Mouse (Mus musculus) right cerebral cortex, postnatal 36 days (tissue): Measurements from ENCODE around the gene Gtf2a1.
"Not testable (repeated sequence)": the region's sequence is repeated elsewhere in the genome, so short reads cannot be mapped to it uniquely, and the experiment has no call there.

Experiments used
- DNase-seq, 2 experiments: peaks; one replicate each; pipeline ENCODE4 v3.0.0; 2022; ENCODE audit warnings: low spot score in 2 of 2, mixed read lengths in 1 of 2

The Gtf2a1 gene

DNA sequence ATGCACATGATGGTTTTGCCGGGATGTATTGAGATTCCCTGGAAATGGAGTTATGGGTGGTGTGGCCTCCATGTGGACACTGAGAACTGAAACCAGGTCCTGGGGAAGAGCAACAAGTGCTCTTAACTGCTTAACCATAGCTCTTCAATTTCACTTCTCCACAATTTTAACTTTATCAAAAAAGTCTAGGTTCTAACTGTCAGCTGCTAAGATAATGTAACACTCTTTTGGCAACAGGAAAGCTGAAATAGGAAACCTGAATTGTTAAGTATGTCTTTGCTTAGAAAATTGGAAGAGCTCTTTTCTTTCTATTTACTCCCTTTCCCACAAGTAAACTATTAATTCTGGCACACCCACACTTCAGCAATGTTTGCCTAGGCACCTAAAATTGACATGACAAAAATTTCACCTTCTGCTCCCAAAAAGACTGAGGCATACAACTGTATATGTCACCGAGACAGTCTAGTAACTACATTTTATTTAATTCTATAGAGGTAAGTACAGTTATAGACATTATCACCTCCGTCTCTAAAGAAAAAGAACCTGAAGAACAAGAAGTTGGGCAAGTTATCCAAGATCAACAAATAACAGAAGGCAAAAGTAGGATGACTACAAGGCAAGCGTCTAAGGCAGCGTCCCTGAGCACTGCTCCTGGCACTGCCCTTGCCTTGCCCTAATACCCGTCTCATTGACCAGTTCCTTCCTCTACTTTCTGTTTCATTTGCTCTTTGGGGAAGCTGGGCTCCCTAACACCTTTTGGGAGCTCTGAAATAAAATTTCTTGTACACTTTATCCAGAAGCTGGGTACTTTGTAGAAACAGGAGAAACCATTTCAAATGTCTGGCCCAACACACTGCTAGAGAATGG lies 8.8 kb downstream of the Gtf2a1 start:
- no peak for DNase-seq

GRCm38 (mm10) chr12:91579665-91580064 lies 10.6 kb downstream of the Gtf2a1 start:
- no peak for DNase-seq

- DNase-seq: no peak
These were observed 18.6 kb downstream of the Gtf2a1 start for GRCm38 (mm10) chr12:91571708-91572107.

GRCm38 (mm10) chr12:91569255-91569654 lies 21.0 kb downstream of the Gtf2a1 start:
- DNase-seq: no peak

DNA sequence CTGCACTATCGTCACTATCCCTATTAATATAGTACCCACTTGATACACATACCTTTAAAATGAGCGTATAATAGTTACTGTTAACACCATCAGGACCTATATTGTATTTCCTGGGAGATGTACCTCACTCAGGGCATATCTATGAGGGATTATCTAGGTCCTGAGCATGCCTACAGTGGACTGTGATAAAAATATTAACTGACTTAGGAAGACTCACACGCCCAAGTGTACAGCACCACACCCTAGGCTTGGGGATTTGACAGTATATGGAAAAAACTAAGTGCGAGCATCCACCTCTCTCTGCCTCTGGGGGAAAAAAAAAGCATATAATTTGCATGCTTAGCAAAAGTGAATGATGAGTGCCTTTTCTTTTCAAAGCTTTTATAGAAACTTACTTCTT lies 23.1 kb downstream of the Gtf2a1 start:
- no peak for DNase-seq

- DNase-seq: not testable (repeated sequence)
These were observed 32.1 kb downstream of the Gtf2a1 start for GRCm38 (mm10) chr12:91558152-91558551.

DNA sequence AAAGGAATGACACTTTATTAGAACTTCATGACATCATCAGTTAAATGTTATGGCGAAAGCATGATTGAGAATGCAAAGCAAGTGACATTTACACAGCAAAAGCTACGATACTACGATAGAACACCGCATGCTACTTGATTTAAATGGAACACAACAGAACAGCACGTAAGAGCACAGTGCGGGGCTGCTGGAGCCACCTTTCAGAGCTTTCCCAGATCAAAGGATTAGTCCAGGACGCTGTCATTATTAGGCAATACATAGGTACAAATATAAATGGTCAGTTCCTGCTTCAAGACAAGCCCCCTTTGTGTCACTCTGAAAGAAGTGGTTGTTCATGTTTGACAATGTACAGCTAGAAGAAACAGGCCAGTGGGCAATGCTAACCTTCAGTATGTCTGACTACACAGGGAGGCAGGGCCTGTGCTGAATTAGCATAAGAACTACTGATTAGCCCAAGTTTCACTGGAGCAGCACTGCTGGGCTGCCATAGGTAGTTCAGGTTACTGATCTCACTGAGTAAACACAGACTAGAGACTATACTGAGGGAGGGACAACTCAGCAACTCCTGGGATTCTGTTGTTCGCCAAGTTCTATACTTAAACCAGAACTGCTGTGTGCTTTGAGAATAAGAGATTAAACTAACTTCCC lies 32.8 kb downstream of the Gtf2a1 start:
- not testable (repeated sequence) for DNase-seq

- peak; percentile 72 to 77 for DNase-seq
These were observed 38.3 kb downstream of the Gtf2a1 start for GRCm38 (mm10) chr12:91551773-91552526.

DNA sequence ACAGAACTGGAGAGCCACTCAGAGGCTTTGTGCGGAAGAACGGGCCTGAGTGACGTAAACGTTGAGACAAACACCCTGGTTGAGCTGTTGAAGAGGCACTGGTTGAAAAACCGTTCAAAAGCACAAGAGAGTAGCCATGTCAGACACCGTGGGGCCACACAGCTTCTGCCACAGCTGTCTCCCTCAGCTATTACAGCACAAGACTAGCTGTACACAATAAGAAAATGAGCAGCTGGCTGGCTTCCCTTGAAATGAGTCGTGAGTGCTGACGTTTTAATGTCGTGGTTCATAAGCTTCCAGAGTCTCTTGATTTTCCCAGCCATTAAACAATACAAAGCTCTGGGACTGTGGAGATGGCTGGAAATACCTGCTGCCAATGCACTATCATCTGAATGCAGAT lies 40.8 kb downstream of the Gtf2a1 start:
- DNase-seq: no peak

DNA sequence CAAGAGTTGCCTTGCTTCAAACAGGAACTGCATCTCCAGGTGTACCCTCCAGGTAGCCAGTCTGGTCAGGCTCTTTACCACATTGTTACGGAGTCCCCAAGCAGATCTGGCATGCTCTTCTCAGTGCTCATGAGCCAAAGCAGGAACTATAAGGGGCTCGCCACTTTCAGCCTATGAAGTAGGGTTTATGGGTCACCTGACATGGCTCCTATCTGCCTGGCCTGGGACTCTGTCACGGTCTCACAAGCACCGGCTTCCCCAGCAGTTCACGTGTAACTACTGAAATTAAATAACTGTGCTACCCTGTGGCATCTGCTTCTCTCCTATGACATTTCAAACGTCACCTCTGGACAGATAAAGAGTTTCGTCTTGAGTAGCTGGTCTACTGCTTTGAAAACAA lies 50.1 kb downstream of the Gtf2a1 start:
- no peak for DNase-seq

DNA sequence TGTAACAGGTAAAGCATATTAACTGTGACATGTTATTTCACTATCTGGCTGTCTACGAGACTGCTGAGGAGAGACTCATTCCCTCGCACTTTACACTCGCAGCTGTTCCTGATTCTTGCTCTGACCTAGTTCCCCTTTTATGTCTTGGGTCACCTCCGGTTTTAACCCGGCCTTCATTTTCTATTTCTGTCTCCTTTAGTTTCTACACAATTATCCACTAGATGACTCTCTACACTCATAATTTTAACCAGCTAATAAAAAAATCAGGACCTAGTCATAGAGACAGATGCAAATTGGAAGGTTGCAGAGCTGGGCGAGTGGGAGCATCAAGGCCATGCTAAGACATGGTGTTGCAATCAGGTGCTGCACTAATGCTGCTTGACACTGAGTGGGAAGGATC lies 55.8 kb downstream of the Gtf2a1 start:
- DNase-seq: no peak

DNA sequence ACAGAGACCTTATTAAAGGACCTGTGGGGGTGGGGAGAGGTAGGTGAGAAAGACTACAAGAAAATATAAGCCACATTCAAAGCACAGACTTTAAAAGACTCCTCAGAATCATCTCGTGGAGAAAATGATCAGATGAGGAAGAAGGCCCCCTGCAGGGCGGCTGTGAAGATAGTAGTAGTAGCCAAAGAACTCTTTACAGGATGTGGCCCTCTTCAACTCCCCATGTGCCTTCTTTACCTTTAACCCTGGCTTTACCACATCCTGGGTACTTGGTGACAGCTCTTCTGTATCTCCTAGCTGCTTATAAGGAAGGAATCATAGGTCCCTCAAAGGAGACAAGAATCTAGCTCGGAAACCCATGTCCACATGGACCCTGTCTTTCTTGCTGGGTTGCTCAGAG lies 66.7 kb downstream of the Gtf2a1 start:
- DNase-seq: no peak

DNA sequence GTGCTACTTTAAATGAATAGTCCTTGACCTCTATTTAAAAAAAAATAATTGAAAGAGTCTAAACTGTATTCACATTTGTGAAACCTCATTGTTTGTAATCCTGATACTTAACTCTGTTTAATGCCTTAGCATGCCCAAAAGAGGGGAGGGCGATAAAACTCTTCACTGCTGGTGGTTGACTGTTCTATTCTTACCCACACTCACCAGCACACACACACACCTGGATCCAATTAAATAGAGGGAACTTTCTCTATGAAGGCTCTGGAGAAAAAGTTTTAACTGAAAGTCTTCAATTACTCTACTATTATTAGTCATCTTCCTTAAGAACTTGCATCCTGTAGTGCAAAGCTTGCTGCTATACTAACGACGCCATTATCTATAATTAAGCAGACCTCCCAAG lies 72.5 kb downstream of the Gtf2a1 start:
- DNase-seq: no peak

DNA sequence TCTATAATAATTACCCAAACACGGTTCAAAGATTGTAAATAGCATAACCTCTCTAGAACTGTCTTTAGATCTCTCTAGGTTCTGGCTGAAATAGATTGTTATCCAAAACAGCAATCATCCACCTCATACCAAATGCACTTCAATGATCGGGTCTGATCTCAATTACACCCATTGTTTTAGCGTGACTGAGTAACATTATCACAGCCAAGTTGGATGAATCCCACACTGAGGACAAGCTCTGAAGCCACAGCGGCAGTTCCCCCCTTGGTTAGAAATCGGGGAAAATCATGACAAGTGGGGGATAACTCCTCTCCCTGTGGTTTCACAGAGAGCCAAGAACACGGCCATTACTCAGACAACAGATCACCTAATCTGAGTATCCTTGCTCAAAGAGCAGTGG lies 76.3 kb downstream of the Gtf2a1 start:
- DNase-seq: no peak

DNA sequence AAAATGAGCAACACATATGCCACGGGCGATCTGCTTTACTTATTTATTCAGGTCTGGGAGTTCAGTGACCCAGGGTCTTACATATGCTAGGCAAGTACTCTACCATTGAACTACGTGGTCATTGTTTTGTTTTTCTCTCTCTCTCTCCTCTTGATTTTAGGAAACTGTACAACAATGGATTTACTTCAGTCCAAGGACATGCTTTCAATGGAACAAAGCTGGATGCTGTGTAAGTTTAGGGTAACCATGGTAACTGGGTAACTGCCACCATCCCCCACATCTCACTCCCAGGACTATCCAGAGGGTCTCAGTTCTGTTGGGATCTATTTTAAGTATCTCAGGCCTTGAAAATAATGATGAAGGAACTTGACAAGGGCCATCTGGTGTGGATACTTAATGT lies 78.5 kb downstream of the Gtf2a1 start:
- DNase-seq: no peak
